Mouse (Mus musculus) brain, embryonic 14.5 days (tissue): ENCODE measurements around the gene Chkb.

Experiments used
- CTCF ChIP-seq: fragments of 200-500 bp; IDR thresholded peaks from 2 replicates; pipeline ENCODE4 v1.5.1; 2012; ENCODE audit warnings: inconsistent platforms, mild to moderate bottlenecking, moderate library complexity, borderline replicate concordance; ENCODE audit not compliant: insufficient read depth, insufficient read length; ENCODE audit errors: extremely low read depth
- POLR2A ChIP-seq: fragments of 200-500 bp; IDR thresholded peaks from 2 replicates; pipeline ENCODE4 v1.6.1; 2012; ENCODE audit warnings: mild to moderate bottlenecking, inconsistent platforms, borderline replicate concordance; ENCODE audit not compliant: poor library complexity, insufficient read depth, insufficient read length, severe bottlenecking; ENCODE audit errors: extremely low read depth

DNA sequence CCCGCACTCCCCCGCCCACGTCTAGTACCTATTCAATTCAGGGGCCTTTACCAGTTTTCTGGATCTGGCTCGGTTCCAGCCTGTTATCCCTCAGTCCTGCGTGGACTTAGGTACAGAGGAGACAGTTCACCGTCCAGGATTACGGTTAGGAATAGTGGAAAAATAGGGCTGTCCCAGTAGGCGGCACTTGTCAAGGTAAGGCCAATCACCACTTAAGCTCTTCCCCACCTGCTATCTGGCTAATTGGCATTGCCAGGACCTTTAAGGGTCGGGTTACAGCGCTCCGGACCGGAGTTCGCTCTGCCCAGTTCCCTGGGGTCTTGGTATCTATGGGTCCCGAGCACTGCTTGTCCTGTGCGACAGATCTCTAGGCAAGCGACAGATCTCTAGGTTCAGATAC is 52.8 kb downstream of the Chkb start, which contains the start of gene Tymp:
- TF ChIP-seq POLR2A (no peak), CTCF (no peak)
